Mouse (Mus musculus): Measurements from ENCODE around the gene Kctd7.

Gene Kctd7

GRCm38 (mm10) chr5:130143977-130144333 lies 706 bp upstream of the Kctd7 start:
- DNase-seq (ENCODE audit: low spot score), result peak; percentile 83

DNA sequence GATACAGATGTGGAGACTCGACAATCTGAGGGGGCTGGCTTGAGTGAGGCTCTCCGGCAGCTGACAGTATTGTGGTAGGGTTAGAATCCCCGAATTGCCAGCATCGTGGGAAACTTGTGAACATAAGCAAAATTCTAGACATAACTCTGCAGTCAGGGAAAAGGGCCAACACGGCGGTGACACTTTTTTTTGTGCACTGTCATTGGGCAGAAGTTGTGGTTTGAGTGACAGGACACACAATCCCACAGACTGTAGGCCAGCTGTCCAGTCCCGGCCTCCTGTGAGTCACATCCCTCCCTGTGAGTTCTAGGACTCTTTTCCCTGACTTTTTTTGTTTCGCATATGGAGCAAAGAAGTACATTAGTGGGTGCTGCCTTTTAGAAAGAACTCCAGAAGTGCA lies 1.3 kb downstream of the Kctd7 start:
- DNase-seq (ENCODE audit: low spot score), result no peak

- no peak for DNase-seq (ENCODE audit: low spot score)
These were observed 5.2 kb downstream of the Kctd7 start for GRCm38 (mm10) chr5:130149726-130150310.

- DNase-seq (ENCODE audit: low spot score), result no peak
These were observed 9.6 kb downstream of the Kctd7 start for GRCm38 (mm10) chr5:130154286-130154685.

DNA sequence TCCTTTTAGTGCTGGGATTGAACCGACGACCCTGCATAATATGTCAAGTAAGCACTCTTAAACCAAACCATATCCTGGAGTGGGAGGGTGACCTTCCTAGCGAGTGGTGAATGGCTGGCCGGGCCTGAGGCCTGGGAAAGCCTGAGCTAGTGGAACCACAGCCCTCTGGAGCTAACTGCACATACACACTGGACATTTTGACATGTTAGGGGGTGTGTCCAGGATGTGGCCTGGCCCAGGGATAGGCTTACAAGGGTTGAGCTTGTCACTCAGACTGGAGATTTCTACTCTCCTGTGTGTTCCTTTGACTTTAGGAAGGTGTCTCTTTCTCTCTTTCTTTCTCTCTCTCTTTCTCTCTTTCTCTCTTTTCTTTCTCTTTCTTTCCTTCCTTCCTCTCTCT lies 13.9 kb downstream of the Kctd7 start:
- no peak for DNase-seq (ENCODE audit: low spot score)

GRCm38 (mm10) chr5:130159761-130160201 lies 15.1 kb downstream of the Kctd7 start:
- DNase-seq (ENCODE audit: low spot score), result no peak

- DNase-seq (ENCODE audit: low spot score), result peak; percentile 87
These were observed 19.0 kb downstream of the Kctd7 start for GRCm38 (mm10) chr5:130163670-130164069.

DNA sequence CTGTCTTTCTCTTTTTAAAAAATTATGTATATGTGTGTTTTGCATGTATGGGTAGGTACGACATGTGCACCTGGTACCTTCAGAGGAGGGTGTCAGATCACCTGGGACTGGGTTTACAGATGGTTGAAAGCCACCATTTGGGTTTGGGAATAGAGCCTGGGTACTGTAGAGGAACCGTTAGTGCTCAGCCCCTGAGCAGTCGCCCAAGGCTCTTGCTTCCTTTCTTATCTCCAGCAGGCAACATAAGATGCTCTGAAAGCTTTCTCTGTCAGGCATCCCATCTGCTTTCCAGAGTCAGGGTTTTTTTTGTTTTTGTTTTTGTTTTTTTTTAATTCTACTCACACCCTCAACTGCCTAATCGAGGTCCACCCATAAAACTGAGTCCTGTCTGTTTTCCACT lies 20.6 kb downstream of the Kctd7 start:
- DNase-seq (ENCODE audit: low spot score), result no peak

GRCm38 (mm10) chr5:130169109-130169508 lies 24.4 kb downstream of the Kctd7 start:
- no peak for DNase-seq (ENCODE audit: low spot score)

DNA sequence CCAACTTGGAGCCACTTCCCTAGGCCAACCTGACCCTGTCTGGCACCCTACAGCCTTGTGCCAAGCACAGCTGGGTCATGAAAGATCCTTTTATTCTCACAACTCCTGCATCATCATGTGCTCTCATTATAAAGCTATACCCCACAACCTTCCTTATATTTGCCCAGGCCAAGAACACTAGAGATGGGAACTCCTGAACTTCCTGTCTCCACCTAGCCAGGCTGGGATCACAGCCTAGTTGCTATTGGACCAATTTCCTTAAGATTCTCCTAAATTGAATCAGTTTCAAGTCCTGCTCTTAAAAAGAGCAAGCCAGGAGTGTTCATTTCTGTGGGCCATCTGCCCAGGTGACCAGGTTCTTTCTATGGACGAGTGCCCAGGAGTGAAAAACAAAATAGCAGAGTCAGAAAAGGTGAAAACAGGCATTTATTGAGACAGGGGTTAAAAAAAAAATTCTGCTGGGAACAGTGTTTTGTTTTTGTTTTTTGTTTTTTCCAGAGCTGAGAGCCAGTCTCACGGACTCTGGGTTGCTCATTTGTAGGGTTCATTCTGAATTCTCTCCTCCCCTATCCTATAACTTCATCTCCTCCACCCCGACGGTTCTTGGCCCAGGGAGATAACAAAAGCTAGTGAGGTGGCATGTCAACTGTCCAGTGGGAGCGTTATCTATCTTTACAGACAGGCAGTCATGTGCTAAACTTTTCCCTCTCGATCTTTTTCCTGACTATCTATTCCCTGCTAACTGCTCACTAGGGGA lies 26.2 kb downstream of the Kctd7 start:
- no peak for DNase-seq (ENCODE audit: low spot score)

DNA sequence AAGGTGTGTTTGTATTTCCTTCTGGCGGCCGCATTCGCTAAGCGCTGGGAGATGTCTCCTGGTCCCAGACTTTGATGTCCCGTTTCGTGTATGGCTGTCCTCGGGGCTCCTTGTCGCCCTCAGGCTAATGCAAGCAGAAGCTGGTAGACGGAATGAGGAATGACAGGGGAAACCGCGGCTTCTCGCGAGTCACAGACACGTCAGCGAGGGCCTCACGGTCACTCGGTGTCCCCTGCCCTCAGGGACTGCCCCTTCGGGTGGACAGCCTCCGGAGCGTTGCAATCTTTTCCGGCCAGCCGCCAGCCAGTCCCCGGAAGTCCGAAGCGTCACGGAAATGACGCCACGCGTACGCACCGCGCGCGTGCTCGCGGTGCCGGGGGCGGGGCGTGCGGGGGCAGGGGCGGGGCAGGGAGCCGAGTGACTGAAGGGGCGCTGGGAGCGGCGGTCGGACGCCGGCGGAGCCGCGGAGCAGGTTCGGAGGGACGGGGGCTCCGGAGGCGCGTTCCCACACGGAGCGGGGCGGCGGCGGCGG lies 26.8 kb downstream of the Kctd7 start, which contains the start of gene Rabgef1:
Rabgef1 (plus strand) TSS at position 376 of the 532 bp plus-strand sequence.
- peak; percentile 87 for DNase-seq (ENCODE audit: low spot score)

DNA sequence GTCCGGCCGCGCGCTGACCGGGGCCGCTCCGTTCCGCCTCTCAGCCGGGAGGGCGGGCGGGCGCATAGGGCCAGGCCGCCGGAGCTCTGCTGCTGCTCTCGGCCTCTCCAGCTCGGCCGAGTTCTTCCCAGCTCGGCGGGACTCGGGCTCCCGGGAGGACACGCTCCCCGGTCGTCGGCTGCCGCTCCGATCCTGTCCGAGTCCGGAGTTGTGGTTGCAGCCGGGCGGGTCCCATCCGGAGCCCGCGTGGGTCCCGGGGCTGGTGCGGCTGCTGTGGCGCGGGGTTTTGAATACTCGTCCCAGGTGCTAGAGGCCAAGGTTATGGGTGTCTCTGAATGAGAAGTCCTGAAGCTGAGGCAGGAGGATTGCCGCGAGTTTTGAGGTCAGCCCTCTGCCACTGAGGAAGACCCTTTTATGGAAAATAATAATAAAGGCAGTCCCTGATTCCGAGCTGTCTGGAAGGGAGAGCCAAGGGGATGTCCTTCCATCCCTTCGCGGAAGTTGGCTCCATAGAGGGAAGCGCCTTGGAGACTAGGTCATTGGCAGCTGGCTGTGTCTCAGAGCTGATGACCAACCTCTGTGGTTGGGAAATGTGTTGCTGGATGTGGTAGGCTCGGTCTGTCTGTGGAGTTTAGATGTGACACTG lies 27.4 kb downstream of the Kctd7 start:
- peak; percentile 52 for DNase-seq (ENCODE audit: low spot score)

DNA sequence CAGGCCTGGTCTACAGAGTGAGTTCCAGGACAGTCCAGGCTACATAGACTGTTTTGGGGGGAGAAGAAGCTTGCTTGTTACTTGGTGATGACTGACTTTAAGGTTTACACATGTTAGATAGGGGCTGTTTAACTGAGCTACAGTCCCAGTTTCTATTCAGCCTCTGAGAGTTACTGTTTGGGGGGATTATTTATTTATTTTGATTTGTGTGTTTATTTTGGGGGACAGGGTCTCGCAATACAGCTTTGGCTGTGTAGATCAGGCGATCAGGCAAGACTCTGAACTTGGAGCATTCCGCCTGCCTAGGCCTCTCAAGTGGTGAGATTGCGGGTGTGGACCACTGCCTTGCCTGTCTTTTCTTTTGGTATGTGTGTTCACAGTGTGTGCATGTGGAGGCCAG lies 28.4 kb downstream of the Kctd7 start:
- DNase-seq (ENCODE audit: low spot score), result no peak

- DNase-seq (ENCODE audit: low spot score), result no peak
These were observed 33.2 kb downstream of the Kctd7 start for GRCm38 (mm10) chr5:130177871-130178270.

GRCm38 (mm10) chr5:130180362-130180761 lies 35.7 kb downstream of the Kctd7 start:
- no peak for DNase-seq (ENCODE audit: low spot score)

DNA sequence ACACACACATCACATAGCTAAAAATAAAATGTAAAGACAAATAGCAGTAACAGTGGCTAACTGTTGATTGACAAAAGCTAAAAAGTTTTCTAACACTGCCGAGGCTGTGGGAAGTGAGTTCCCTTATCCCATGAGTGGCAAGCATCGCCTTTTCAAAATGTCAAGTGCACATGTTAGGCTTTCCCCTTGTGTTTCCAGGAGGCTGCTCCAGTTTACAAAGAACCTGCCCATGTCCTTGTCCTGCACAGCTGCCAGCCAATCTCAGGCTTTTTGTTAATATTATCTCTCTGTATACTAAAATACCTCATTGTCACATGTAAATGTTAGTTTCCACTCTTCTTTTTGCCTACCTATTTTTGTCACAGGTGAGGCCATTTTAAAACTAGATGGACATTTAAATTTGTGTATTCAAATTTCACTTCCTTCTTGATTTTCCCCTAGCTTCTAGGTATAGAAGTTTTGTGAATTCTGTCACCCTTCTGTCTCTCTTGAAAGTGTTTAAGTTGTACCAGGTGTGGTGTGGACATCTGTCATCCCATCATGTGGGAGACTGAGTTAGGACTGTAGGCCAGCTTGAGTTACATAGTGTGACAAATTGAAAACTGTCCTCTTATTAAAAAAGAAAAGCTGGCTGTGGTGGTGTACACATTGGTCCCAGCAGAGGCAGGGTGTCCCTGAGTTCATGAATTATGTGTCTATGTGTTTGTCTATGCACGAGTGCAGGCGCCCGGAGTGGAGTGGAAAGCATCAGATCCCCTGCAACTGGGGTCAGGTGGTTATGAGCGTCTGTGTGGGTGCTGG lies 37.3 kb downstream of the Kctd7 start:
- DNase-seq (ENCODE audit: low spot score), result no peak

- no peak for DNase-seq (ENCODE audit: low spot score)
These were observed 37.8 kb downstream of the Kctd7 start for GRCm38 (mm10) chr5:130182541-130182821.

GRCm38 (mm10) chr5:130184193-130184856 lies 39.7 kb downstream of the Kctd7 start:
- no peak for DNase-seq (ENCODE audit: low spot score)

- no peak for DNase-seq (ENCODE audit: low spot score)
These were observed 40.7 kb downstream of the Kctd7 start for GRCm38 (mm10) chr5:130185312-130185711.

DNA sequence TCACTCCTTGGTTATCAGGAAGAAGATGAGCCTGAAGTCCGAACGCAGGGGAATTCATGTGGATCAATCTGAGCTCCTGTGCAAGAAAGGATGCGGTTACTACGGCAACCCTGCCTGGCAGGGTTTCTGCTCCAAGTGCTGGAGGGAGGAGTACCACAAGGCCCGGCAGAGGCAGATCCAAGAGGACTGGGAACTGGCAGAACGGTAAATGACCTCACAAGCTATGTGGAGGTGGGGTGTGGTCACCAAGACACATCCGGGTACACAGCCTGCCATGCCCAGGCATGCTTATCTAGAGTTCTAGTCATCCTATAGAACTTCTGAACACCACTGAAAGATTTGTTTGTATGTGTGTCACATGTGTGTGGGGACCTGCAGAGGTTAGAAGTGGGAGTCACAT lies 42.7 kb downstream of the Kctd7 start:
- no peak for DNase-seq (ENCODE audit: low spot score)

- DNase-seq (ENCODE audit: low spot score), result no peak
These were observed 46.2 kb downstream of the Kctd7 start for GRCm38 (mm10) chr5:130190909-130191308.

DNA sequence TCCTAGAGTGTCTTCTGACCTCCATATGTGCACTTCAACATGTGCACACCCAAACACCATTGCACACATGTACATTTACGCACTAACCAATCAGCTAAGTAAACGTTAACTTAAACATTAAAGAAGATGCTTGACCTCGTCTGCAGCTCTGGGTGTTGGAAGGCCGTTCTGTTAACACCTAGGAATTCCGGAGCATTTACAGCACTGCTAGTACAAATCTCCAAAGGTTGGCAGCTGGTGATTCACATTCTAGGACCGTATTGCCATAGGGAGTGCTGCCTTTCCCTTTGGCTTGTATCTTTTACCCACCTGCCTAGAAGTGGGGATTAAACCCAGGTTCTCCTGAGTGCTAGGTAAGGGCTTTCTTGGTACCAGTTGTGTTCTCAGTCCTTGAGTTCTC lies 47.2 kb downstream of the Kctd7 start:
- DNase-seq (ENCODE audit: low spot score), result no peak
